ENCODE assay signal across 8 mouse cellular contexts in genomic region chr16:4607818-4608531, GRCm38 (mm10). TPM values are rescaled to one million over a fixed set of nuclear protein-coding genes. Genes with fewer than 3 reads are reported as not detected.
DNase-seq lines count a peak whose midpoint lies in the region; ATAC-seq and TF ChIP-seq lines count a peak whose summit lies in the region.

No protein-coding gene starts in this region.

- peak; percentile 96 for TF ChIP-seq CTCF in cerebellum, adult 2 months (IDR thresholded peaks at IDR 0.05; ENCODE audit: borderline replicate concordance, insufficient read depth, low read depth, low read length)

- H3K36me3 ChIP-seq in hindbrain, embryonic 14.5 days (replicated peaks; ENCODE audit: control insufficient read depth, insufficient read depth), result peaks cover 42% of the 10 kb centered on the region

- DNase-seq in MN1 (ENCODE audit: low spot score), result peak; percentile 88
- DNase-seq in cerebellum, adult 2 months, result peak; percentile 84 to 91
- DNase-seq in hindbrain, embryonic 14.5 days (ENCODE audit: low spot score), result peak; percentile 88
- DNase-seq in layer of hippocampus, postnatal 25 days (ENCODE audit: extremely low spot score in 1 of 2, low spot score in 1 of 2), result peak; percentile 65 to 71
- DNase-seq in lung, postnatal 4 days, result peak; percentile 86 to 88
- peak; percentile 62 for DNase-seq in retina, postnatal 7 days (ENCODE audit: low read depth, low spot score)
- DNase-seq in urinary bladder, adult 2 months (ENCODE audit: low spot score), result peak; percentile 64

- H3K27ac ChIP-seq in cerebellum, adult 2 months (ENCODE audit: insufficient read depth, low read length), result no peak overlapping the region
- H3K27ac ChIP-seq in hindbrain, embryonic 14.5 days, result no peak overlapping the region

- no peak overlapping the region for H3K9ac ChIP-seq in hindbrain, embryonic 14.5 days

- WGBS in cerebellum, adult 2 months, result 49% methylated on average over 9 of the region's 9 CpGs
- WGBS in hindbrain, embryonic 14.5 days, result 60% methylated on average over 9 of the region's 9 CpGs

- no peak overlapping the region for H3K4me2 ChIP-seq in hindbrain, embryonic 14.5 days (replicated peaks)

- TF ChIP-seq POLR2A in cerebellum, adult 2 months (IDR thresholded peaks at IDR 0.05; ENCODE audit: borderline replicate concordance, insufficient read depth, low read length), result no peak

- H3K9me3 ChIP-seq in hindbrain, embryonic 14.5 days (ENCODE audit: control insufficient read depth, low read length), result no peaks in the 10 kb centered on the region

- H3K4me3 ChIP-seq in cerebellum, adult 2 months (replicated peaks; ENCODE audit: insufficient read depth, low read depth, low read length), result no peak overlapping the region
- no peak overlapping the region for H3K4me3 ChIP-seq in hindbrain, embryonic 14.5 days (replicated peaks; ENCODE audit: low read length)

- H3K27me3 ChIP-seq in cerebellum, adult 2 months (ENCODE audit: control insufficient read depth, insufficient read depth, low read length), result no peaks in the 10 kb centered on the region
- H3K27me3 ChIP-seq in hindbrain, embryonic 14.5 days (ENCODE audit: control insufficient read depth, insufficient read depth, low read length), result no peaks in the 10 kb centered on the region

- H3K4me1 ChIP-seq in cerebellum, adult 2 months (ENCODE audit: control insufficient read depth, insufficient read depth, low read length), result no peaks in the 10 kb centered on the region; the same call in none of the 2 replicates
- peaks cover 39% of the 10 kb centered on the region for H3K4me1 ChIP-seq in hindbrain, embryonic 14.5 days (replicated peaks; ENCODE audit: control insufficient read depth, insufficient read depth, low read length)

- ATAC-seq in frontal cortex, adult (ENCODE audit: low TSS enrichment), result peak; percentile 76
- ATAC-seq in hindbrain, embryonic 14.5 days (ENCODE audit: low FRiP score), result peak; percentile 35; the same call in 1 of the 2 replicates

RNA-seq across cellular contexts. Expression of gene Glis2, which starts 13.5 kb away (rescaled TPM):
- polyA plus RNA-seq in cerebellum, adult 2 months (2012; rRNA removed), result 16.0 and 19.5 TPM in 2 replicates
- 18.1 and 19.0 TPM in 2 replicates for polyA plus RNA-seq in hindbrain, embryonic 14.5 days (2014; fragmentation: Nextera tagmentation; extraction: Ambion mirVana)
- 10 to 100 TPM; 15.4 to 16.2 TPM for total RNA-seq in layer of hippocampus, postnatal 25 days (2021)
- polyA plus RNA-seq in urinary bladder, adult 2 months (2012; rRNA removed), result 40.3 and 43.3 TPM in 2 replicates

RNA-seq across cellular contexts. Expression of gene Pam16, which starts 16.8 kb away (rescaled TPM):
- 121 and 132 TPM in 2 replicates for polyA plus RNA-seq in cerebellum, adult 2 months (2012; rRNA removed)
- 174 and 193 TPM in 2 replicates for polyA plus RNA-seq in hindbrain, embryonic 14.5 days (2014; fragmentation: Nextera tagmentation; extraction: Ambion mirVana)
- 10 to 100 TPM; 76.3 to 82.6 TPM for total RNA-seq in layer of hippocampus, postnatal 25 days (2021)
- polyA plus RNA-seq in urinary bladder, adult 2 months (2012; rRNA removed), result 57.5 and 64.8 TPM in 2 replicates

RNA-seq across cellular contexts. Expression of gene Vasn, which starts 31.8 kb away (rescaled TPM):
- 6.4 and 6.5 TPM in 2 replicates for polyA plus RNA-seq in cerebellum, adult 2 months (2012; rRNA removed)
- polyA plus RNA-seq in hindbrain, embryonic 14.5 days (2014; fragmentation: Nextera tagmentation; extraction: Ambion mirVana), result 6.4 and 6.6 TPM in 2 replicates
- 1 to 10 TPM; 6.0 TPM for total RNA-seq in layer of hippocampus, postnatal 25 days (2021)
- 26.6 and 28.5 TPM in 2 replicates for polyA plus RNA-seq in urinary bladder, adult 2 months (2012; rRNA removed)

RNA-seq across cellular contexts. Expression of gene Dnaja3, which starts 31.8 kb away (rescaled TPM):
- 60.6 and 64.0 TPM in 2 replicates for polyA plus RNA-seq in cerebellum, adult 2 months (2012; rRNA removed)
- polyA plus RNA-seq in hindbrain, embryonic 14.5 days (2014; fragmentation: Nextera tagmentation; extraction: Ambion mirVana), result 54.6 and 64.8 TPM in 2 replicates
- total RNA-seq in layer of hippocampus, postnatal 25 days (2021), result 10 to 100 TPM; 62.5 to 71.8 TPM
- 36.6 and 37.9 TPM in 2 replicates for polyA plus RNA-seq in urinary bladder, adult 2 months (2012; rRNA removed)

RNA-seq across cellular contexts. Expression of gene Tfap4, which starts 48.3 kb away (rescaled TPM):
- 9.8 and 9.9 TPM in 2 replicates for polyA plus RNA-seq in cerebellum, adult 2 months (2012; rRNA removed)
- polyA plus RNA-seq in hindbrain, embryonic 14.5 days (2014; fragmentation: Nextera tagmentation; extraction: Ambion mirVana), result 8.2 and 8.8 TPM in 2 replicates
- total RNA-seq in layer of hippocampus, postnatal 25 days (2021), result 1 to 10 TPM; 4.4 to 5.0 TPM
- 8.4 and 9.3 TPM in 2 replicates for polyA plus RNA-seq in urinary bladder, adult 2 months (2012; rRNA removed)
